Mouse (Mus musculus) fibroblast of lung, adult 2 months (primary cell): ENCODE results near the gene Lats2.
A peak's percentile ranks its signal among the peaks of the same experiment; 100 is the strongest.
"Not testable (repeated sequence)": the region's sequence is repeated elsewhere in the genome, so short reads cannot be mapped to it uniquely, and the experiment has no call there.

ENCODE experiments used
- DNase-seq: peaks from one replicate; pipeline ENCODE4 v3.0.0-alpha.2; 2011; ENCODE audit warnings: low read depth

Lats2 gene

DNA sequence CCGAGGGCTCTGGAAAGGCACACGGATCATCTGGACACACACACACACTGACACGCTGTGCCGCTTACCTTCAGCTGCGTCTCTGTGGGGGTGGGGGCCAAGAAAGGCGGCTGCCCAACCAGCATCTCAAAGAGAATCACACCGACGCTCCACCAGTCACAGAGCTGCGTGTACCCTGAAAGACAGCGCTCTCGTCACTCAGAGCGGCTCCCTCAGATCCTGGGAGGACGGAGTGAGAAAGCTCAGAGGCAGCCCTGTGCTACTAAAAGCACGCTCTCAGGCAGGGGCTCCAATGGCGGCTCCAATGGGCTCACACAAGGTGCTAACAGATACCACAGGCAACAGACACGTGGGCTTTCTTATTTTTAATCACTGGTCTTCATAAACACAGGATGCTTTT, 63.9 kb downstream of the Lats2 start:
- DNase-seq = no peak

DNA sequence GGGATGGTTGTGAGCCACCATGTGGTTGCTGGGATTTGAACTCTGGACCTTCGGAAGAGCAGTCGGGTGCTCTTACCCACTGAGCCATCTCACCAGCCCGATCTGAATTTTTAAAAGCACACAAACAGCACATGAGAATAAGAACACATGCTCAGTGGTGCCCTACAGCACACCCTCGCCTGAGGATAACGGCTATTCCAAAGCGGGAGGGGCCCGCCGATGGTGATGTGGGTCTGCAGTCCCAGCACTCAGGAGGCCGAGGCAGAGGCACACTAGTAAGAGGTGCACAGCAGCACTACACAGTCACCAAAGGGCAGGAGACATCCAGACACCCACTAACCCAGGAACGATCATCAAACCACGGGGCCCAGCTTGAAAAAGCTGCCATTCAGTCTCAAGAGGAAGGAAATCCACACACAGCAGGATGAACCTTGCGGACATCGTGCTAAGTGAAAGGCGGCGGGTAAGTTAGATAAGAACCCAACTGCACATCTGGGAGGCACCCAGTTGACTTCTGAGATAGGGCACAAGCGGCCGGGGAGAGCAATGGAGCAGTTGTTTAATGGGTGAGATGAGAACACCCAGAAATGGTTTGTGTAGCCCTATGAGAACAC, 65.6 kb downstream of the Lats2 start:
- DNase-seq = no peak

DNA sequence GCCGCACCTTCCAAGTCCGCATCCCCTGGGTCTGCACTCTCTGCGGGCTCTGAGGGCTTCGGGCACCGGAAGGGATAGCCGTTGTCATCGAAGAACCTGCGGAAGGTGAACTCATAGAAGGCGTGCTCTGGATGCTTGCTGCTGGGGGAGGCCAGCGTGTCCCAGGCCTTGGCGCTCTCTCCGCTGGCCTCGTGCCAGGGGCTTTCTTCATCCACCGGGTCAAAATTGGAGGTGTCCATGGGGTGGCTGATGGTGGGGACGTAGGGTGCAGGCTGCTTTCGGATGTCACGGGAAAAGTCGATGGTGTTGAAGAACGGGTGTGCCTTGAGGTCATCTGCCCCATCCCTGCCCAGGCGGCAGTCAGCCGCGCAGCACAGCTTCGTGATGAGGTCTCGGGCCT, 66.9 kb downstream of the Lats2 start:
- DNase-seq = no peak

DNA sequence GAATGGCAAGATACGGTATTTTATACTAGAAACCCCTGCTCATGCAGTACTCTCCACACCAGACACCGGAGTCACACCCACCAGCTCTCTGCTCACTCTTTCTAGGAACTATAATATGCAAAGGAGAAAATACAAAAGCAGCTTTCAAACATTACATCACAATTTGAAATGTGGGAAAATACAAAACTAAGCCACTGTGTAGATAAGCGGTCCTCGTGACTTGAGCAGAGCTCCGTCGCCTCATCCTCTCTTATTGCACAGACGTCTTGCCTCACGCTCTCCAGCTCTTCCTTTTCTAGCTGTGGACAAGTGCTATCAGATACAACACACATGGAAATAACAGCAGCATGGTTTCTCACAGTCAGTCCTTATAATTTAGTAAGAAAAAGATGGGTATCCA, 67.5 kb downstream of the Lats2 start:
- DNase-seq = no peak

DNA sequence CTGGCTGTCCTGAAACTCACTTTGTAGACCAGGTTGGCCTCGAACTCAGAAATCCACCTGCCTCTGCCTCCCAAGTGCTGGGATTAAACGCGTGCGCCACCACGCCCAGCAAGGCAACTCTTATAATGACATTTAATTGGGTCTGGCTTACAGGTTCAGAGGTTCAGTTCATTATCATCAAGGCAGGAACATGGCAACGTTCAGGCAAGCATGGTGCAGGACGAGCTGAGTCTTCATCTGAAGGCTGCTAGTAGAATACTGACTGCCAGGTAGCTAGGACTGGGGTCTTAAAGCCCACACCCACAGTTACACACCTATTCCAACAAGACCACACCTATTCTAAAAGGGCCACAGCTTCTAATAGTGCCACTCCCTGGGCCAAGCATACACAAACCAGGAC, 70.1 kb downstream of the Lats2 start:
- DNase-seq = not testable (repeated sequence)

DNA sequence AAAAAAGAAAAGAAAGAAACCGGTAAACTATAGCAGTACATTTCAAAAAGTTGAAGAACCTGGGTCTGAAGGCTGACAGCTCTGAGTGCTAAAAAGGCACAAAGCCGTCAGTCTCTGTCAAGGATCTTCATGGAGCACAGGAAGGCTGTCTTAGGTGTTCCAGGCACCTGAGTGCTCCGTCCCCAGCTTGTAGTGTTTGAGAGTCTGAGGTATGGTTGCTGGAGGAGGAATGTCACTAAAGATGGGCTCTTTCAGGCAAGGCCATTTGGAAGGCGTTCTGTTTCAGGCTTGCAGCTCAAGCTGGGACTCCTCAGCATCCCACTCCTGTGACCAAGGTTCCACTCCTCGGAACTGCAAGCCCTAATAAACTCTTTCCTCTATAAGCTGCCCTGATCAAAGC, 70.7 kb downstream of the Lats2 start:
- DNase-seq = no peak

DNA sequence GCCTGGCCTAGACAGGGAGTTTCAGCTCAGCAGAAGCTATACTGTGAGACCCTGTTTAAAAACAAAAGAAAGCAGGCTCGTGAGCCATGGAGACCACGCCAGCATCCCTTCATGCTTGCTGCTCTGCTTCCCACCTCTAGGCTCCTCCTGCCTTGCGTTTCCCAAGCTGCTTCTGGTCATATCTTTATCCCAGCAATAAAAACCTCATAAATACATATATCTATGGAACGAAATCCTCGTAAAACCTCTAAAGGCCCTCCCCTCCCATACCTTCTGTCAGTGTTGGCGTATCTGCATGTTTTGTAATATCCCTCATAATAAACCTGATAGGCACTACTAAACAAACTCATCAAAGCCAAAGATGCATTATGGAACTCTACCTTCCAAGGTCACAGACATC, 71.5 kb downstream of the Lats2 start:
- DNase-seq = no peak

DNA sequence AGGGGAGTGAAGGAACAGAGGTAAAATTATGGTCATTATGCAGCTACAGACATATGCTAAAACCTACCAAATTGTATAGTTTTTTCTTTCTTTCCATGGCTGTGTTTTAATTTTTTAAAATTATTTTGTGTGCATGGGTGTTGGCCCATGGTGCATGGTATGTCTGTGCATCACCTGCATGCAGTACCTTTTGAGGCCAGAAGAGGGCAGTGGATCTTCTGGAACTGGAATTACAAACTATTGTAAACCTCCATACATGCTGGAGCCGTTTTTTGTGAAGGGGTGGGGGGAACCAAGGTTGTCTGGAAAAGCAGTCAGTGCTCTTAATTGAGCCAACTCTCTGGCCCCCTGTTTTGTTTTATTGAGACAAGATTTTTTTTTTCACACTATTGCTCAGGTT, 73.6 kb downstream of the Lats2 start:
- DNase-seq = no peak

DNA sequence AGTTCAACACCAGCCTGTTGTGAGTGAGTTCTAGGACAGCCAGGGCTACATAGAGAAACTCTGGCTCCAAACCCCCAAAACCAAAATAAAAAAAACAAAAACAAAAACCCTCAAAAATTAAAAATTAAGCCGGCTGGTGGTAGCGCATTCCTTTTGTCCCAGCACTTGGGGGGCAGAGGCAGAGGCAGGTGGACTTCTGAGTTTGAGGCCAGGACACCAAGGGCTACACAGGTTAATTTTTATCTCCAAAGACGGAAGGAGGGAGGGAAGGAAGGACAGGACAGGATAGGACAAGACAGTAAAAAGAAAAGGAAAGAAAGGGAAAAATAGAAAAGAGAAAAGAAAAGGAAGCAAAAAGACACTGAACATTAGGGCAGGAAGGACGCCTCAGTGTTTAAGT, 75.4 kb downstream of the Lats2 start:
- DNase-seq = no peak

DNA sequence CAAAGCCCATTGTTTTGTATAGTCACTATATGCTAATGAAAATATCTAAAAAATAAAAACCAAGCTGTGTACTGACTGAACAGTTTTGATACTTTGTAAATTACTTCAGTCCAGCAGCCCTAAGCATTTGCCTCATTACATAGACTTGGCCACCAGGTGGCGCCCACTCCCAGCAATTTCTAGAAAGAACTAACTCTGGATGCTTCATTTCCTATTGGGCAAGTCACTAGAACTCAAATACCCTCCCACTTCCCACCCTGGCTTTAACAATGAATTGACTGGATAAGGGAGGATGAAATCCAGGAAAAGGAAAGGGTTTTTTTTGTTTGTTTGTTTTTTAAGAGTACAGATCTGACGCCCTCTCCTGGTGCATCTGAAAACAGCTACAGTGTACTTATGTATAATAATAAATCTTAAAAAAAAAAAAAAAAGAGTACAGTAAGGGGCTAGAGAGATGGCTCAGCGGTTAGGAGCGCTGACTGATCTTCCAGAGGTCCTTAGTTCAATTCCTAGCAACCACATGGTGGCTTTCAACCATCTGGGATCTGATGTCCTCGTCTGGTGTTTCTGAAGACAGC, 78.1 kb downstream of the Lats2 start:
- DNase-seq = peak; percentile 59

DNA sequence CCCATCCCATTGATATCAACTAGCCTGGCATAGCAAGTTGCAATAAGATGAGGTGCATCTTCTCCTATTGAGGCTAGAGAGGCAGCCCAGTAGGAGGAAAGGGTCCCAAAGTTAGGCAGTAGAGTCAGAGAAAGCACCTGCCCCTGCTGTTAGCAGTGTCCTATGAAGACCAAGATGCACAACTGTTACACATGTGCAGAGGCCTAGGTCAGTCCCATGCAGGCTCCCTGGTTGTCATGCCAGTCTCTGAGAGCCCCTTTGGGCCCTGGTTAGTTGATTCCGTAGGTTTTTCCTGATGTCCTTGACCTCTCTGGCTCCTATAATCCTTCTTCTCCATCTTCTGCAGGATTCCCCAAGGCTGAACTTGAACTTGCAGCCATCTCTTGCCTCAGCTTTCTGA, 78.7 kb downstream of the Lats2 start:
- DNase-seq = no peak

DNA sequence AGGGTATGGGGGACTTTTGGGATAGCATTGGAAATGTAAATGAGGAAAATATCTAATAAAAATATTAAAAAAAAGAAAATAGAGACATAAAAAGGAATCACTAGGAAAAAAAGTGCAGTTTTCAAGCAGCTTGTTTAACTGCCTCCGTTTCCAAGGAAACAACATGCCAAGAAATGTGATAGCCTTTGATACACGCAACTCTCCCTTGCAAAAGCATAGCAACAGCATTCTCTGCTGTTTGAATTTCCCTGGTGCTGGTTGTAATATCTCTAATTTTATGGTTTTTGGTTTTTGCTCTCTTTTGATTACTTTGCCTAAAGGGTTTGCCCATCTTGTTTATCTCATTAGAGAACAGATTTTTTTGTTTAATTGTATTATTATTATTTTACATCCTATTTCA, 82.7 kb downstream of the Lats2 start:
- no peak for DNase-seq

DNA sequence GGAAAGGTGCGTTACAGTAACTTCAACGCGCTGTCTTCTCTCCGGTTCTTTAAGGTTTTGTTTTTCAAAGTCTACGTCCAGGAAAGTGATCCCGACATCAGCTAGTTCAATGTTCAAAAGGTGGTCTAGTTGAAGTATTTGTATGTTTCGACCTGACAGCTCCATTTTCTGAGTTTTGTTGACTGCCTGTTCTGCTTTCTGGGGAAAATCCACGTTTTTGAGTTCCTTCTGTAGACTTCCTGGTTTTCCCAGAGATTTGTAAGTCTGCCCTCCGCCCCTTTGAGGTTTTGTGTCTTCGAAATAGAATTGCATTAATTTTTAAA, 92.6 kb downstream of the Lats2 start:
- DNase-seq = no peak

DNA sequence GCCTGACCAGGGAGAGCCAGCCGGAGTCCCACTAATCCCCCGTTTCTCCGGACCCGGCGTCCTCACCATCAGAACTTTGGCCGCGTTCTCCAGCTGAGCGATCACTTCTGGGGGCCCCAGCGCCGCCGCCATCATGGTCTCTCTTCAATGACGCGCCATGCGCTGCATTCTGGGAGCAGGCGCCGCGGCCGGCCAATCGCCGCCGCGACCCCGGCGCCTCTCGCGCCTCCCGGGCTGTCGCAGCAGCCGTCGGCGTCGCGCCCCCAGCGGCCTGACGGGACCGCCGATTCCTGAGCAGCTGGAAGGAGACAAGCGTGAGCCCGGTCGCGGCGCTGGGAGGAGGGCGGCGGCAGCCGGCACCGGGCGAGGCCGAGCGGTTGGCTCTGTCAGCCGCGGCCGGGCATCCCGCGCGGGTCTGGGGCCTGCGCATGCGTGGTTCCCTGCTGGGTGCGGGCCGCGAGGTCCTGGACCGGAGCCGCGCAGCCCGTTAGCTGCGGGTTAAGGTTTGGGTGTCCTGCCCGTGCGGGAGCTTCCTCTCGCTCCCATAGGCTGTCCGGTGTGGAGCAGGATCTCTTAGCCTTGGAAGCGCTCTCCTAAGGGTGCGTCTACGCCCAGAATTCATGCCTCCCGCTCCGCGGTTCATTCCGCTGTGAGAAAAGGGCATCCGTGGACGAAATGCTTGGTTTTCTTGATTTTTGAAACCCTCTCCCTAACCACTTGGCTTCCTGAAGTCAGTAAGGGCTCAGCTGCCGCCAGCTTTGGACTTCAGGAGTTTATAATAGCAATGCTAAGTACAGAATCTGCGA, 93.2 kb downstream of the Lats2 start, which contains the start of gene Xpo4:
Xpo4 (minus strand) TSS at position 609 of the 806 bp plus-strand sequence.
- peak; percentile 41 for DNase-seq

DNA sequence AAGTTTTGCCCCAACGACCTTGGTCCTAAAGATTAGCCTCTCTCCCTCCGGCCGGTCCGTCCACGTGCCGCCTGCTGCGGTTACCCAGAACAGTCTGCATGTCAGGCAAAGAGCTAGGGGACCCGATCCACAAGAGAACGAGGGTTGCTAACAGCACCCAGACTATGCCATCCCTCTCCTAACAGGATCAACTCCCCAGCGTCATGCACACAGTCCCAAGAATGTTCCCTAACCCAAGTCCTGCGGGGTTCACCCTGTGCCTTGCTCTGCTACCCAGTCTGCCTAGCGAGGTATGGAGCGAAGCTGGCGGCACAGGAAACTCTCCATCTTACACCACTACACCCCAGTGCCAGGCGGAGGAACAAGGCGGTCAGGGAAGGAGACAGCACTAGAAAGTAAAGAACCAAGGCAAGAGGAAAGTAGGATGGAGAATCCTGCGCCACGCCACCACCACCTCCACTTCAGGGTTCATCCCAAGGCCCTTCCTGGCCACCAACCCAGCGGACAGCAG, 93.8 kb downstream of the Lats2 start:
- peak; percentile 4 for DNase-seq

DNA sequence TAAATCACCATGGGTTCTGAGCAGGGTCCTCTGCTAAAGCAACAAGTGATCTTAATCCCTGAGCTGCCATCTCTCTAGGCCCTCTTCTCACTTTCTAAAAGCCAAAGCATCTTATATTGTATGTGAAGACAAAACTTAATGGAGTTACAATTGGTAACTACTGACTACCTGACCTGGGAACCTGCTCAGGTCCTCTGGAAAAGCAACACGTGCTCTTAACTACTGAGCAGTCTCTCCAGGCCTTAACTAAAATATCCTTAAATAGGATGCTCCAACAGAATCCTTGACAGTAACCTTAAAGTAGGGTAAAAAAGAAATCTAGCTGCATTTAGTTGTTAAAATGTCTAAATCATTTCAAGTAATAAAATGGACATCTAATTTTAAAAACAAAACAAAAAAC, 94.6 kb downstream of the Lats2 start:
- no peak for DNase-seq

DNA sequence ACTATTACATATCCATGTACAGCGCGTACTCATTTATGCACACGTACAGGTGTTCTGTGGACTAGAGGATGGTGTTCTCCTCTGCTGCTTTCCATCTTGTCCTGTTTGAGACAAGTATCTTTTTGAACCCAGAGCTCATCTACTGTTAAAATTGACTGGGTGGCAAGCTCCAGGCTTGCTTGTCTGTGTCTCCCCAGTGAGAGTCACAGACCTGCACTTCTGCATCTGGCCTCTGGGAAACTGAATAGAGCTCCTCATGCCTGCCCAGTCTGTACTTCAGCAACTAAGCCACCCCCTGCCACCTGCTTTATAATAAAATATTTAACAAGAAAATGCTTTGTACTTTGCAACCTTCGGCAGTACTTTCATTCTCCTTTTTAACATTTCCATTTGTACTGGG, 99.9 kb downstream of the Lats2 start:
- no peak for DNase-seq

DNA sequence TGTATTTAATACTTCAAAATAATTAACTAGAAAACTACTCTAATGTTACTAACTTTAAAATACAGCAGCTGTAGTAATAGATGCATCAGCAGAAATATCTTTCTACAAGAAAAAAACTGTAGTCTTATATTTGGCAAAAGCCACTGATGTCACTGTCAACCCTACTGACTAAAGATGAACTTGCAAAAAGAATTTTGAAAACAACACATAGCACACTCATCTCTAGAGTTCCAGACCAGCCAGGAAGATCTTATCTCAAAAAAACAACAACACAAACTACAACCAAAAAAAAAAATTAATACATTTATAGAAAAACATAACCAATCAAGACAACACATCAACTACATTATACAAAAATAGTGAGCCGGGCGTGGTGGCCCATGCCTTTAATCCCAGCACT, 100.7 kb downstream of the Lats2 start:
- no peak for DNase-seq

DNA sequence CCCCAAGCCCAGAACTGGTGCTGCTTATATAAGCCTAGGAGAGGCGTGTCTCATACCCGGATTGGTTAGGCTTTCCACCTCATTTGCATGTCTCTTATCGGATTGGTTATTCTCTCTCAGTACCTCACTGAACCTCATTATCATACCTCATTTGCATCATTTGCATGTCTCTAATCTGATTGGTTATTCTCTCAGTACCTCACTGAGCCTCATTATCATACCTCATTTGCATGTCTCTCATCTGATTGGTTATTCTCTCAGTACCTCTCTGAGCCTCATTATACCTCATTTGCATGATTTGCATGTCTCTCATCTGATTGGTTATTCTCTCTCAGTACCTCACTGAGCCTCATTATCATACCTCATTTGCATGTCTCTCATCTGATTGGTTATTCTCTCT, 101.7 kb downstream of the Lats2 start:
- not testable (repeated sequence) for DNase-seq

DNA sequence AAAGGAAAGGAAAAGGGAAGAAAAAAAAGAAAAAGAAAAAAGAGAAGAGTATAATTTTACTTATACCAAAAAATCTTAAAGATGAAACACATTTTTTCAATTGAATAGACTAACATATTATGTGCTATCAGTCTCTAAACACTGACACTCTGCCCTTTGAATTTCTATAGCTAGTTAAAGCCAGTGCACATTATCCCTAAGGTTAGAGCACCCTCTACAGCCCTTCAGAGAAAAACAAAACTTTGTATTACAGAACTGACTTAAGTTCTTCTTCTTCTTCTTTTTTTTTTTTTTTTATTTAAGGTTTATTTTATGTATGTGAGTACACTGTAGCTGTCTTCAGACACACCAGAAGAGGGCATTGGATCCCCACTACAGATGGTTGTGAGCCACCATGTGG, 108.7 kb downstream of the Lats2 start:
- no peak for DNase-seq

DNA sequence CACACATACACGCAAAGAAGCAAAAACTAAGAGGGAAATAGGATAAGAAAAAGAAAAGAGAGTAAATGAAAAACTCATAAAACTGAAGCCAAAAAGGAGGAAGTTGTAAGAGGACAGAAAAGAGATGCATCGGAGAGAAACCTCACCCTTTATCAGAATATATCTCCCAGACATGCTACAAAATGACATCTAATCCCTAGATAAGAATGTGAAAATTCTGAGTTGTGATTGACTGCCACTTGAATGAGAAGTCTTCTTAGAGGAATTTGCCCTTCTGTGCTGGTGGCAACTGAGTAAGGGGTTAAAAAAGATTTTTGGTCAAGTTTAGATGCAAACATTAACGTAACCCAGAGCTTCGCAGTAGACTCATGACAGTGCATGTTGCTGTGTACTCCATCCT, 112.0 kb downstream of the Lats2 start:
- no peak for DNase-seq
